In genomic region chr15:99344961-99345360, GRCm38 (mm10) we compare ENCODE assay signal across 14 mouse cellular contexts. TPM values are rescaled to one million over a fixed set of nuclear protein-coding genes. Genes with fewer than 3 reads are reported as not detected.
A peak's percentile ranks its signal among the peaks of the same experiment; 100 is the strongest.
DNase-seq lines count a peak whose midpoint lies in the region; ATAC-seq and TF ChIP-seq lines count a peak whose summit lies in the region.
"Had no signal": no experiment of that assay in that cellular context is flagged by ENCODE, and none has a peak within 500 bp of the region (broad histone marks: within the 10 kb centered on the region; RNA-seq: fewer than 3 reads in every experiment).

No protein-coding gene starts in this region.

- H3K4me3 ChIP-seq in gastrocnemius, adult 2 months: peak overlapping the region; percentile 51
- H3K4me3 ChIP-seq in kidney, embryonic 15.5 days (replicated peaks): no peak overlapping the region
- no peak overlapping the region for H3K4me3 ChIP-seq in embryonic facial prominence, embryonic 10.5 days
- no peak overlapping the region for H3K4me3 ChIP-seq in limb, embryonic 14.5 days (replicated peaks; ENCODE audit: low read length)
- no peak overlapping the region for H3K4me3 ChIP-seq in midbrain, embryonic 15.5 days
- H3K4me3 ChIP-seq: hindbrain, embryonic 10.5 days; liver, embryonic 13.5 days had no signal

- ATAC-seq in kidney, embryonic 15.5 days (replicated peaks; ENCODE audit: low FRiP score): 0 out of 2 replicates have a peak, but pooled peaks have one; percentile 23
- ATAC-seq in limb, embryonic 14.5 days (ENCODE audit: low FRiP score, low read depth): peak; percentile 45; the same call in 1 of the 2 replicates
- ATAC-seq in midbrain, embryonic 15.5 days (replicated peaks): no peak
- no peak for ATAC-seq in cerebellum, adult (ENCODE audit: insufficient number of reproducible peaks, low FRiP score, low TSS enrichment)
- ATAC-seq: forebrain, embryonic 16.5 days; Patski had no signal

- intact Hi-C loops in gastrocnemius, adult 2 months (cut with DNase I): no loop called here

- peak; percentile 65 for DNase-seq in gastrocnemius, adult 2 months
- no peak for DNase-seq in gastrocnemius, postnatal 10 days
- DNase-seq in kidney, adult 11 months: no peak
- no peak for DNase-seq in embryonic facial prominence, embryonic 10.5 days (ENCODE audit: low spot score)
- no peak for DNase-seq in limb, embryonic 14.5 days (ENCODE audit: low spot score)
- DNase-seq: adrenal gland, adult 8-10 months; liver, embryonic 13.5 days had no signal

- H3K36me3 ChIP-seq in kidney, embryonic 15.5 days: no peaks in the 10 kb centered on the region
- H3K36me3 ChIP-seq in embryonic facial prominence, embryonic 10.5 days (replicated peaks): peaks cover 7% of the 10 kb centered on the region; the same call in 1 of the 2 replicates
- H3K36me3 ChIP-seq in limb, embryonic 14.5 days (ENCODE audit: control insufficient read depth, insufficient read depth, low read length): no peaks in the 10 kb centered on the region
- H3K36me3 ChIP-seq in midbrain, embryonic 15.5 days (replicated peaks): no peaks in the 10 kb centered on the region
- H3K36me3 ChIP-seq: hindbrain, embryonic 10.5 days; liver, embryonic 13.5 days had no signal

- H3K27ac ChIP-seq in gastrocnemius, adult 2 months: peak overlapping the region; percentile 83
- 0 out of 2 replicates have a peak overlapping the region, but pooled peaks have one; percentile 75 for H3K27ac ChIP-seq in kidney, embryonic 15.5 days
- H3K27ac ChIP-seq in embryonic facial prominence, embryonic 10.5 days (replicated peaks): peak overlapping the region; percentile 84
- H3K27ac ChIP-seq in limb, embryonic 14.5 days (replicated peaks; ENCODE audit: low read depth, low read length): peak overlapping the region; percentile 79
- no peak overlapping the region for H3K27ac ChIP-seq in midbrain, embryonic 15.5 days
- H3K27ac ChIP-seq: liver, embryonic 13.5 days had no signal

- TF ChIP-seq CTCF in gastrocnemius, adult 2 months (IDR thresholded peaks at IDR 0.05): no peak

- no peak overlapping the region for H3K4me2 ChIP-seq in kidney, embryonic 15.5 days
- no peak overlapping the region for H3K4me2 ChIP-seq in limb, embryonic 14.5 days (replicated peaks; ENCODE audit: low read depth, low read length, severe bottlenecking)
- H3K4me2 ChIP-seq in midbrain, embryonic 15.5 days: no peak overlapping the region
- H3K4me2 ChIP-seq: liver, embryonic 13.5 days had no signal

- no peak overlapping the region for H3K9ac ChIP-seq in kidney, embryonic 15.5 days
- H3K9ac ChIP-seq in limb, embryonic 14.5 days (ENCODE audit: low read depth, low read length, severe bottlenecking): no peak overlapping the region
- no peak overlapping the region for H3K9ac ChIP-seq in midbrain, embryonic 15.5 days
- H3K9ac ChIP-seq: liver, embryonic 13.5 days had no signal

- TF ChIP-seq POLR2A in limb, embryonic 14.5 days (IDR thresholded peaks at IDR 0.05; ENCODE audit: borderline replicate concordance, extremely low read depth, insufficient read depth, insufficient read length): no peak

- WGBS in kidney, embryonic 15.5 days: 63% methylated on average over 4 of the region's 4 CpGs
- 73% methylated on average over 4 of the region's 4 CpGs for WGBS in embryonic facial prominence, embryonic 10.5 days
- 42% methylated on average over 4 of the region's 4 CpGs for WGBS in limb, embryonic 14.5 days
- 82% methylated on average over 4 of the region's 4 CpGs for WGBS in midbrain, embryonic 15.5 days

- no peaks in the 10 kb centered on the region for H3K27me3 ChIP-seq in kidney, embryonic 15.5 days
- H3K27me3 ChIP-seq in embryonic facial prominence, embryonic 10.5 days (replicated peaks; ENCODE audit: low read depth, poor library complexity, severe bottlenecking): no peaks in the 10 kb centered on the region
- no peaks in the 10 kb centered on the region for H3K27me3 ChIP-seq in limb, embryonic 14.5 days (ENCODE audit: control insufficient read depth, insufficient read depth, low read length)
- H3K27me3 ChIP-seq in midbrain, embryonic 15.5 days (replicated peaks): no peaks in the 10 kb centered on the region
- H3K27me3 ChIP-seq: Patski had no signal

- peaks cover 72% of the 10 kb centered on the region for H3K4me1 ChIP-seq in kidney, embryonic 15.5 days
- H3K4me1 ChIP-seq in embryonic facial prominence, embryonic 10.5 days: peaks cover 69% of the 10 kb centered on the region
- peaks cover 53% of the 10 kb centered on the region for H3K4me1 ChIP-seq in limb, embryonic 14.5 days (ENCODE audit: control insufficient read depth, insufficient read depth, low read length)
- H3K4me1 ChIP-seq in midbrain, embryonic 15.5 days: peaks cover 11% of the 10 kb centered on the region

- no peaks in the 10 kb centered on the region for H3K9me3 ChIP-seq in kidney, embryonic 15.5 days (replicated peaks)
- no peaks in the 10 kb centered on the region for H3K9me3 ChIP-seq in embryonic facial prominence, embryonic 10.5 days
- no peaks in the 10 kb centered on the region for H3K9me3 ChIP-seq in limb, embryonic 14.5 days (ENCODE audit: control insufficient read depth, low read length)
- no peaks in the 10 kb centered on the region for H3K9me3 ChIP-seq in midbrain, embryonic 15.5 days
- H3K9me3 ChIP-seq: hindbrain, embryonic 10.5 days; liver, embryonic 13.5 days had no signal

RNA-seq across cellular contexts. Expression of gene Fmnl3, which starts 25.3 kb away (rescaled TPM):
- 1 to 10 TPM; 5.5 to 7.2 TPM for total RNA-seq in gastrocnemius, adult 2 months (2021)
- total RNA-seq in gastrocnemius, postnatal 10 days (2021): 10 to 100 TPM; 17.6 to 26.2 TPM
- 31.7 and 32.4 TPM in 2 replicates for polyA plus RNA-seq in kidney, embryonic 15.5 days (2015; fragmentation: Nextera tagmentation; extraction: Ambion mirVana)
- 24.4 and 25.6 TPM in 2 replicates for polyA plus RNA-seq in embryonic facial prominence, embryonic 10.5 days (2016; fragmentation: Nextera tagmentation; extraction: Ambion mirVana)
- 55.0 and 65.4 TPM in 2 replicates for polyA plus RNA-seq in limb, embryonic 14.5 days (2012; rRNA removed)
- 19.8 and 26.8 TPM in 2 replicates for polyA plus RNA-seq in limb, embryonic 14.5 days (2014; fragmentation: Nextera tagmentation; extraction: Ambion mirVana)
- polyA plus RNA-seq in midbrain, embryonic 15.5 days (2015; fragmentation: Nextera tagmentation; extraction: Ambion mirVana): 9.1 and 10.0 TPM in 2 replicates

RNA-seq across cellular contexts. Expression of gene Tmbim6, which starts 47.7 kb away (rescaled TPM):
- 100 to 1,000 TPM; 181 to 184 TPM for total RNA-seq in gastrocnemius, adult 2 months (2021)
- total RNA-seq in gastrocnemius, postnatal 10 days (2021): 100 to 1,000 TPM; 189 to 194 TPM
- polyA plus RNA-seq in kidney, embryonic 15.5 days (2015; fragmentation: Nextera tagmentation; extraction: Ambion mirVana): 502 and 516 TPM in 2 replicates
- polyA plus RNA-seq in embryonic facial prominence, embryonic 10.5 days (2016; fragmentation: Nextera tagmentation; extraction: Ambion mirVana): 262 and 273 TPM in 2 replicates
- 216 and 283 TPM in 2 replicates for polyA plus RNA-seq in limb, embryonic 14.5 days (2012; rRNA removed)
- 296 and 305 TPM in 2 replicates for polyA plus RNA-seq in limb, embryonic 14.5 days (2014; fragmentation: Nextera tagmentation; extraction: Ambion mirVana)
- polyA plus RNA-seq in midbrain, embryonic 15.5 days (2015; fragmentation: Nextera tagmentation; extraction: Ambion mirVana): 276 and 282 TPM in 2 replicates

RNA-seq across cellular contexts. Expression of gene Fam186b, which starts 49.3 kb away (rescaled TPM):
- total RNA-seq in gastrocnemius, adult 2 months (2021): not detected
- total RNA-seq in gastrocnemius, postnatal 10 days (2021): not detected
- polyA plus RNA-seq in kidney, embryonic 15.5 days (2015; fragmentation: Nextera tagmentation; extraction: Ambion mirVana): 0.21 and 0.43 TPM in 2 replicates
- 0.30 TPM in 1 of 2 replicates, not detected in the other for polyA plus RNA-seq in embryonic facial prominence, embryonic 10.5 days (2016; fragmentation: Nextera tagmentation; extraction: Ambion mirVana)
- polyA plus RNA-seq in limb, embryonic 14.5 days (2012; rRNA removed): 0.19 and 0.24 TPM in 2 replicates
- polyA plus RNA-seq in limb, embryonic 14.5 days (2014; fragmentation: Nextera tagmentation; extraction: Ambion mirVana): 0.12 and 0.32 TPM in 2 replicates
- 0.62 and 0.75 TPM in 2 replicates for polyA plus RNA-seq in midbrain, embryonic 15.5 days (2015; fragmentation: Nextera tagmentation; extraction: Ambion mirVana)
- total RNA-seq: neutrophil, adult 5-6 weeks had no signal
- polyA plus RNA-seq: liver, embryonic 13.5 days had no signal

RNA-seq across cellular contexts. Expression of gene Prpf40b, which starts 50.1 kb away (rescaled TPM):
- total RNA-seq in gastrocnemius, adult 2 months (2021): 10 to 100 TPM; 24.8 to 27.0 TPM
- 10 to 100 TPM; 23.3 to 28.8 TPM for total RNA-seq in gastrocnemius, postnatal 10 days (2021)
- 56.4 and 66.5 TPM in 2 replicates for polyA plus RNA-seq in kidney, embryonic 15.5 days (2015; fragmentation: Nextera tagmentation; extraction: Ambion mirVana)
- 72.3 and 76.1 TPM in 2 replicates for polyA plus RNA-seq in embryonic facial prominence, embryonic 10.5 days (2016; fragmentation: Nextera tagmentation; extraction: Ambion mirVana)
- polyA plus RNA-seq in limb, embryonic 14.5 days (2012; rRNA removed): 143 and 154 TPM in 2 replicates
- polyA plus RNA-seq in limb, embryonic 14.5 days (2014; fragmentation: Nextera tagmentation; extraction: Ambion mirVana): 47.0 and 54.3 TPM in 2 replicates
- 129 and 132 TPM in 2 replicates for polyA plus RNA-seq in midbrain, embryonic 15.5 days (2015; fragmentation: Nextera tagmentation; extraction: Ambion mirVana)

Comparison
In these comparisons a context has a peak if more than half of its experiments do, and no peak if none do; other contexts are left out.
1. ATAC-seq: peak in kidney, embryonic 15.5 days (single experiment) and limb, embryonic 14.5 days (single experiment); none in midbrain, embryonic 15.5 days (single experiment) and cerebellum, adult (single experiment).